Mouse (Mus musculus) large intestine, adult 2 months (tissue): ENCODE measurements around the gene Cadps2. TPM values are rescaled to one million over a fixed set of nuclear protein-coding genes. Genes with fewer than 3 reads are reported as not detected.

Experiments
- DNase-seq: peaks from one replicate; pipeline ENCODE4 v3.0.0-alpha.2; 2012; ENCODE audit warnings: low read depth, low spot score
- WGBS: fragments of 180-500 bp; shearing (Covaris S2); methylation state at CpG from one replicate; pipeline ENCODE4 v1.1.7; 2018; 5-methylcytosine and 5-hydroxymethylcytosine counted together
- polyA plus RNA-seq: library from polyadenylated mRNA; depleted of rRNA; stranded (reverse); fragments of >200 nt; gene quantifications from 2 replicates; pipeline ENCODE4 v1.2.3, GENCODE M21; 2012

Gene Cadps2
- polyA plus RNA-seq, 1 experiment, result 4.1 TPM

GRCm38 (mm10) chr6:23573750-23574149 is 265.5 kb downstream of the Cadps2 start:
- DNase-seq, result no peak
- WGBS, result 87% methylated on average over 4 of the region's 4 CpGs

GRCm38 (mm10) chr6:23572401-23572800 is 266.8 kb downstream of the Cadps2 start:
- 49% methylated on average over 4 of the region's 4 CpGs for WGBS
- no peak for DNase-seq

- WGBS, result 53% methylated on average over 4 of the region's 4 CpGs
- no peak for DNase-seq
Measured at GRCm38 (mm10) chr6:23569686-23570085, 269.5 kb downstream of the Cadps2 start.

- DNase-seq, result no peak
- 88% methylated on average over 1 of the region's 1 CpGs for WGBS
Measured at GRCm38 (mm10) chr6:23568688-23569087, 270.5 kb downstream of the Cadps2 start.

- DNase-seq, result no peak
- 76% methylated on average over 1 of the region's 1 CpGs for WGBS
Measured at GRCm38 (mm10) chr6:23567651-23568050, 271.6 kb downstream of the Cadps2 start.

GRCm38 (mm10) chr6:23549874-23550273 is 289.3 kb downstream of the Cadps2 start:
- WGBS, result 27% methylated on average over 1 of the region's 1 CpGs
- DNase-seq, result no peak

GRCm38 (mm10) chr6:23523710-23524109 is 315.5 kb downstream of the Cadps2 start:
- WGBS, result 26% methylated on average over 2 of the region's 2 CpGs
- DNase-seq, result no peak

- WGBS, result 93% methylated on average over 5 of the region's 5 CpGs
- DNase-seq, result no peak
Measured at GRCm38 (mm10) chr6:23522556-23522955, 316.7 kb downstream of the Cadps2 start.

- no peak for DNase-seq
- WGBS, result 37% methylated on average over 5 of the region's 5 CpGs
Measured at GRCm38 (mm10) chr6:23498611-23499010, 340.6 kb downstream of the Cadps2 start.

- 34% methylated on average over 7 of the region's 7 CpGs for WGBS
- peak; percentile 3 for DNase-seq
Measured at GRCm38 (mm10) chr6:23491804-23492203, 347.4 kb downstream of the Cadps2 start.

- 75% methylated on average over 2 of the region's 2 CpGs for WGBS
Measured at GRCm38 (mm10) chr6:23490431-23490830, 348.8 kb downstream of the Cadps2 start.

GRCm38 (mm10) chr6:23489046-23489445 is 350.2 kb downstream of the Cadps2 start:
- WGBS, result 77% methylated on average over 2 of the region's 2 CpGs
- DNase-seq, result no peak

More at GRCm38 (mm10) chr6:23490431-23490830, 348.8 kb downstream of the Cadps2 start:
- DNase-seq, result no peak

- WGBS, result 62% methylated on average over 2 of the region's 2 CpGs
- DNase-seq, result no peak
Measured at GRCm38 (mm10) chr6:23472686-23473085, 366.5 kb downstream of the Cadps2 start.

- 58% methylated on average over 2 of the region's 2 CpGs for WGBS
Measured at GRCm38 (mm10) chr6:23471830-23472229, 367.4 kb downstream of the Cadps2 start.

GRCm38 (mm10) chr6:23467885-23468284 is 371.3 kb downstream of the Cadps2 start:
- WGBS, result 86% methylated on average over 4 of the region's 4 CpGs
- DNase-seq, result no peak

More at GRCm38 (mm10) chr6:23471830-23472229, 367.4 kb downstream of the Cadps2 start:
- no peak for DNase-seq

GRCm38 (mm10) chr6:23462600-23463280 is 376.5 kb downstream of the Cadps2 start:
- no peak for DNase-seq
- 46% methylated on average over 8 of the region's 8 CpGs for WGBS

- peak; percentile 35 for DNase-seq
- WGBS, result 6% methylated on average over 5 of the region's 5 CpGs
Measured at GRCm38 (mm10) chr6:23457748-23458147, 381.5 kb downstream of the Cadps2 start.

GRCm38 (mm10) chr6:23453907-23454306 is 385.3 kb downstream of the Cadps2 start:
- WGBS, result 54% methylated on average over 5 of the region's 5 CpGs

GRCm38 (mm10) chr6:23439897-23440296 is 399.3 kb downstream of the Cadps2 start:
- DNase-seq, result no peak
- WGBS, result 72% methylated on average over 3 of the region's 3 CpGs

More at GRCm38 (mm10) chr6:23453907-23454306, 385.3 kb downstream of the Cadps2 start:
- no peak for DNase-seq

- WGBS, result 36% methylated on average over 12 of the region's 12 CpGs
Measured at GRCm38 (mm10) chr6:23410256-23411049, 428.8 kb downstream of the Cadps2 start.

GRCm38 (mm10) chr6:23394131-23394530 is 445.1 kb downstream of the Cadps2 start:
- no peak for DNase-seq
- 50% methylated on average over 2 of the region's 2 CpGs for WGBS

More at GRCm38 (mm10) chr6:23410256-23411049, 428.8 kb downstream of the Cadps2 start:
- DNase-seq, result no peak
